Mouse (Mus musculus) limb, embryonic 11.5 days (tissue): Measurements from ENCODE around the gene Dpm1. TPM values are rescaled to one million over a fixed set of nuclear protein-coding genes. Genes with fewer than 3 reads are reported as not detected.

Experiments
- ATAC-seq: fragments of 200-750 bp; cut with Nextera tagmentation; 2 replicates; pipeline ENCODE4 v1.8.0; 2017; ENCODE audit warnings: low read depth; ENCODE audit not compliant: insufficient number of reproducible peaks, low FRiP score, low TSS enrichment
- DNase-seq: peaks from one replicate; pipeline ENCODE4 v3.0.0-alpha.2; 2015; ENCODE audit warnings: low spot score
- H3K27ac ChIP-seq: fragments of 300-500 bp; sonication (generic); replicated peaks from 2 replicates; pipeline ENCODE4 v1.5.1; 2014; ENCODE audit warnings: low read depth, mild to moderate bottlenecking, low read length
- H3K27me3 ChIP-seq: fragments of 300-500 bp; sonication (generic); 2 replicates; pipeline ENCODE4 v1.6.1; 2014; ENCODE audit warnings: mild to moderate bottlenecking, low read length, mixed read lengths; ENCODE audit not compliant: control insufficient read depth, insufficient read depth
- H3K36me3 ChIP-seq: fragments of 300-500 bp; sonication (generic); 2 replicates; pipeline ENCODE4 v1.6.1; 2014; ENCODE audit warnings: mild to moderate bottlenecking, low read length, moderate library complexity, mixed read lengths; ENCODE audit not compliant: control insufficient read depth, insufficient read depth
- H3K4me1 ChIP-seq: fragments of 300-500 bp; sonication (generic); 2 replicates; pipeline ENCODE4 v1.6.1; 2014; ENCODE audit warnings: low read length, mixed read lengths; ENCODE audit not compliant: control insufficient read depth, insufficient read depth
- H3K4me2 ChIP-seq: fragments of 300-500 bp; sonication (generic); 2 replicates; pipeline ENCODE4 v1.6.1; 2014; ENCODE audit warnings: low read depth, mild to moderate bottlenecking, moderate library complexity; ENCODE audit not compliant: severe bottlenecking
- H3K4me3 ChIP-seq: fragments of 300-500 bp; sonication (generic); 2 replicates; pipeline ENCODE4 v1.5.1; 2014; ENCODE audit warnings: low read depth, low read length
- H3K9ac ChIP-seq: fragments of 300-500 bp; sonication (generic); 2 replicates; pipeline ENCODE4 v1.6.1; 2014; ENCODE audit warnings: mild to moderate bottlenecking, low read length
- H3K9me3 ChIP-seq: fragments of 300-500 bp; sonication (generic); 2 replicates; pipeline ENCODE4 v1.6.1; 2016; ENCODE audit warnings: low read length; ENCODE audit not compliant: control insufficient read depth
- WGBS: fragments of 180-500 bp; shearing (Covaris S2); extraction: QIAGEN DNeasy Blood & Tissue Kit; methylation state at CpG from one replicate; pipeline ENCODE4 v1.1.7; 2014; 5-methylcytosine and 5-hydroxymethylcytosine counted together
- polyA plus RNA-seq: library from polyadenylated mRNA; unstranded; fragments of >200 nt; fragmentation: Nextera tagmentation; extraction: Ambion mirVana; gene quantifications from 2 replicates; pipeline ENCODE4 v1.2.1, GENCODE M21; 2014

Dpm1 gene
- polyA plus RNA-seq, 1 experiment from 2014 or later, result 54.7 TPM

- Histone ChIP-seq H3K9me3 (no peaks in the 10 kb centered on the region), H3K4me2 (no peak overlapping the region), H3K4me3 (no peak overlapping the region), H3K4me1 (peaks cover 3% of the 10 kb centered on the region; the same call in 1 of the 2 replicates), H3K36me3 (peaks cover 9% of the 10 kb centered on the region; the same call in 1 of the 2 replicates), H3K27ac (no peak overlapping the region), H3K27me3 (no peaks in the 10 kb centered on the region), H3K9ac (no peak overlapping the region)
- ATAC-seq (no peak), DNase-seq (no peak)
- WGBS, result 95% methylated on average over 1 of the region's 1 CpGs
These were observed 32.0 kb downstream of the Dpm1 start for GRCm38 (mm10) chr2:168198421-168198820.

GRCm38 (mm10) chr2:168195721-168196120 is 34.7 kb downstream of the Dpm1 start:
- Histone ChIP-seq H3K36me3 (peaks cover 7% of the 10 kb centered on the region; the same call in 1 of the 2 replicates), H3K9ac (no peak overlapping the region), H3K4me1 (peaks cover 3% of the 10 kb centered on the region; the same call in 1 of the 2 replicates), H3K9me3 (no peaks in the 10 kb centered on the region), H3K4me2 (no peak overlapping the region), H3K27me3 (no peaks in the 10 kb centered on the region), H3K4me3 (no peak overlapping the region), H3K27ac (no peak overlapping the region)
- DNase-seq (no peak), ATAC-seq (no peak)
- 83% methylated on average over 2 of the region's 2 CpGs for WGBS

GRCm38 (mm10) chr2:168193685-168194084 is 36.7 kb downstream of the Dpm1 start:
- ATAC-seq (no peak), DNase-seq (no peak)
- Histone ChIP-seq H3K9me3 (no peaks in the 10 kb centered on the region), H3K4me3 (no peak overlapping the region), H3K4me2 (no peak overlapping the region), H3K27me3 (no peaks in the 10 kb centered on the region), H3K9ac (no peak overlapping the region), H3K4me1 (no peaks in the 10 kb centered on the region), H3K36me3 (peaks cover 4% of the 10 kb centered on the region; the same call in 1 of the 2 replicates), H3K27ac (no peak overlapping the region)
- 80% methylated on average over 2 of the region's 2 CpGs for WGBS

DNA sequence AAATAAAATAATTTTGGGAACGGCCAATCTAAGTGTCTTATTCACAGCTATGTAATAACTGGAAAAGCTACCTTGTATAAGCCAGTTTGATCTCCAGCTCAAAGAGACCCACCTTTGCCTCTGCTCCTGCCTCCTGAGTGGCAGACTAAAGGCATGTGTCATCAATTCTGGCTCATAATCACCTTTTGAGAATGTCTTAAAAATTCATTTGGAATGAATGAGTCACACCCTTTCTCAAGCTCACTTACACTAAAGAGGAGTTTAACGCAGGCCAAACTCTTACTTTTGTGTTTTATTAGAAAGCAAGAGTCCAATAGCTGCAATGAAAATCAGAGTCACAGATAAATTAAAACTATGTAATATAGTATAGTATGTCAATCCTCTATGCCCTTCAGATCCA is 38.5 kb downstream of the Dpm1 start:
- no peaks in the 10 kb centered on the region for H3K9me3 ChIP-seq
- no peaks in the 10 kb centered on the region for H3K4me1 ChIP-seq
- no peaks in the 10 kb centered on the region for H3K27me3 ChIP-seq
- no peak overlapping the region for H3K4me2 ChIP-seq
- H3K27ac ChIP-seq, result no peak overlapping the region
- H3K36me3 ChIP-seq, result peaks cover 6% of the 10 kb centered on the region; the same call in 1 of the 2 replicates
- WGBS, result 93% methylated on average over 2 of the region's 2 CpGs
- ATAC-seq, result no peak
- DNase-seq, result no peak
- H3K4me3 ChIP-seq, result no peak overlapping the region
- no peak overlapping the region for H3K9ac ChIP-seq

DNA sequence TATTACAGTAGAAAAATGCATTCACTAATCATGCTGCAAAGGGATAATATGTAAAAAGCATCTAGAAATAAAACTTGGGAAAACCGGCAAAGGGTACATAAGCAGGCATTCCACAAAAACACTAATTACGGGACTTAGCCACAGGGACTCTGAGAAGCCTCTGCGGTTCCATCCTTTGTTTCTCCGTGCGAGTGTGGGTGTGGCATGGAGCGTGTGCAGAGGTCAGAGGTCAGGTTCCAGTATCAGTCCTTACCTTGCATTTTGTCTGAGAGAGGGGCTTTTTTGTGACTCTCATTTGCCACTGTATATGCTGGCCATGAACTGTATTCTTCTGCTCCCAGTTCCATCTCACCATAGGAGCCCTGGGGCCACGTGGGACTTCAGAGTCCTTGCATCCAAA is 54.4 kb downstream of the Dpm1 start:
- 64% methylated on average over 7 of the region's 7 CpGs for WGBS
- no peak overlapping the region for H3K4me3 ChIP-seq
- H3K27me3 ChIP-seq, result no peaks in the 10 kb centered on the region
- DNase-seq, result no peak
- no peaks in the 10 kb centered on the region for H3K4me1 ChIP-seq
- H3K9ac ChIP-seq, result no peak overlapping the region
- H3K36me3 ChIP-seq, result peaks cover 12% of the 10 kb centered on the region
- no peak overlapping the region for H3K27ac ChIP-seq
- no peak for ATAC-seq
- H3K4me2 ChIP-seq, result no peak overlapping the region
- no peaks in the 10 kb centered on the region for H3K9me3 ChIP-seq

GRCm38 (mm10) chr2:168170167-168170685 is 60.2 kb downstream of the Dpm1 start:
- H3K9ac ChIP-seq, result peak overlapping the region; percentile 12; the same call in 1 of the 2 replicates

DNA sequence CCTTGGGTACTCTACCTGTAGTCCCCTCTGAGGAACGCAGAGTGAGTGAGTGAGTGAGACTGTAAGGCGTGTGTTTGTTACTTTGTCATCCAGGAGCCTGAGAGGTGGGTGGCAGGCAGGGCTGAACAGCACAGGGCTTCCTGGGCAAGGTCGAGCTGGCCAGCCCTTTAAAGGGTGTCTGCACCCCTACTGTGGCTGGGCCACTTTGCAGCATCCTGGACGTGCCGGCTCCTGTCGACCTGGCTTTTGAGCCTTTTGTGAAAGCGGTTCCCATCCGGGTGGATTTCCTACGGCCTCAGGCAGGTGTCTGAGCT is 60.6 kb downstream of the Dpm1 start:
- H3K4me3 ChIP-seq, result no peak overlapping the region; the same call in 1 of the 2 replicates
- peak overlapping the region; percentile 94 for H3K27ac ChIP-seq
- H3K9ac ChIP-seq, result no peak overlapping the region; the same call in 1 of the 2 replicates
- no peaks in the 10 kb centered on the region for H3K27me3 ChIP-seq
- no peaks in the 10 kb centered on the region for H3K9me3 ChIP-seq
- peaks cover 2% of the 10 kb centered on the region; the same call in 1 of the 2 replicates for H3K36me3 ChIP-seq
- ATAC-seq (no peak; the same call in 1 of the 2 replicates), DNase-seq (no peak)
- H3K4me2 ChIP-seq, result peak overlapping the region; percentile 49
- peaks cover 36% of the 10 kb centered on the region for H3K4me1 ChIP-seq
- WGBS, result under 1% methylated on average over 9 of the region's 9 CpGs

More at GRCm38 (mm10) chr2:168170167-168170685, 60.2 kb downstream of the Dpm1 start:
- Histone ChIP-seq H3K27me3 (no peaks in the 10 kb centered on the region), H3K4me2 (peak overlapping the region; percentile 49), H3K4me3 (no peak overlapping the region; the same call in 1 of the 2 replicates), H3K27ac (peak overlapping the region; percentile 94), H3K9me3 (no peaks in the 10 kb centered on the region), H3K4me1 (peaks cover 36% of the 10 kb centered on the region), H3K36me3 (peaks cover 2% of the 10 kb centered on the region; the same call in 1 of the 2 replicates)
- DNase-seq (peak; percentile 63), ATAC-seq (no peak)
- WGBS, result 6% methylated on average over 13 of the region's 13 CpGs

- ATAC-seq, result peak; percentile 90
- no peak overlapping the region; the same call in 1 of the 2 replicates for H3K4me3 ChIP-seq
- peaks cover 36% of the 10 kb centered on the region for H3K4me1 ChIP-seq
- 0 out of 2 replicates have a peak overlapping the region, but pooled peaks have one; percentile 12 for H3K9ac ChIP-seq
- peak; percentile 91 for DNase-seq
- H3K36me3 ChIP-seq, result peaks cover 2% of the 10 kb centered on the region; the same call in 1 of the 2 replicates
- H3K4me2 ChIP-seq, result peak overlapping the region; percentile 49
- WGBS, result 14% methylated on average over 9 of the region's 9 CpGs
- no peaks in the 10 kb centered on the region for H3K9me3 ChIP-seq
- peak overlapping the region; percentile 94 for H3K27ac ChIP-seq
- H3K27me3 ChIP-seq, result no peaks in the 10 kb centered on the region
These were observed 61.2 kb downstream of the Dpm1 start for GRCm38 (mm10) chr2:168168892-168169799.
